Mouse (Mus musculus) liver, embryonic 12.5 days (tissue): ENCODE results near the gene Fcrl5. TPM values are rescaled to one million over a fixed set of nuclear protein-coding genes. Genes with fewer than 3 reads are reported as not detected.
"Not testable (repeated sequence)": the region's sequence is repeated elsewhere in the genome, so short reads cannot be mapped to it uniquely, and the experiment has no call there.

Experiments used
- ATAC-seq: fragments of 200-750 bp; cut with Nextera tagmentation; 2 replicates; pipeline ENCODE4 v1.8.0; 2017; ENCODE audit warnings: moderate number of reproducible peaks, mild to moderate bottlenecking, moderate library complexity
- H3K27ac ChIP-seq: fragments of 300-500 bp; sonication (generic); 2 replicates; pipeline ENCODE4 v1.5.1; 2016; ENCODE audit warnings: mild to moderate bottlenecking
- H3K27me3 ChIP-seq: fragments of 300-500 bp; sonication (generic); replicated peaks from 2 replicates; pipeline ENCODE4 v1.6.1; 2016; ENCODE audit warnings: mild to moderate bottlenecking, moderate library complexity
- H3K36me3 ChIP-seq: fragments of 300-500 bp; sonication (generic); 2 replicates; pipeline ENCODE4 v1.6.1; 2016; ENCODE audit warnings: mild to moderate bottlenecking, moderate library complexity
- H3K4me1 ChIP-seq: fragments of 300-500 bp; sonication (generic); 2 replicates; pipeline ENCODE4 v1.6.1; 2016
- H3K4me2 ChIP-seq: fragments of 300-500 bp; sonication (generic); 2 replicates; pipeline ENCODE4 v1.6.1; 2016; ENCODE audit warnings: mild to moderate bottlenecking, moderate library complexity
- H3K4me3 ChIP-seq: fragments of 300-500 bp; sonication (generic); 2 replicates; pipeline ENCODE4 v1.5.1; 2016; ENCODE audit warnings: mild to moderate bottlenecking, moderate library complexity
- H3K9ac ChIP-seq: fragments of 300-500 bp; sonication (generic); 2 replicates; pipeline ENCODE4 v1.6.1; 2016; ENCODE audit warnings: mild to moderate bottlenecking, moderate library complexity
- H3K9me3 ChIP-seq: fragments of 300-500 bp; sonication (generic); replicated peaks from 2 replicates; pipeline ENCODE4 v1.6.1; 2016; ENCODE audit warnings: mild to moderate bottlenecking, moderate library complexity
- WGBS: fragments of 180-500 bp; shearing (Covaris S2); methylation state at CpG from one replicate; pipeline ENCODE4 v1.1.7; 2016; ENCODE audit not compliant: insufficient replicate concordance; 5-methylcytosine and 5-hydroxymethylcytosine counted together
- polyA plus RNA-seq: library from polyadenylated mRNA; unstranded; fragments of >200 nt; fragmentation: Nextera tagmentation; extraction: Ambion mirVana; gene quantifications from 2 replicates; pipeline ENCODE4 v1.2.1, GENCODE M21; 2016

The Fcrl5 gene
- polyA plus RNA-seq, 1 experiment from 2014 or later, result not detected

- no peak overlapping the region for H3K4me2 ChIP-seq
- H3K4me1 ChIP-seq, result no peaks in the 10 kb centered on the region
- H3K36me3 ChIP-seq, result no peaks in the 10 kb centered on the region
- no peak for ATAC-seq
- no peak overlapping the region for H3K9ac ChIP-seq
- H3K27ac ChIP-seq, result no peak overlapping the region
- no peak overlapping the region for H3K4me3 ChIP-seq
- H3K27me3 ChIP-seq, result no peaks in the 10 kb centered on the region
- WGBS, result 52% methylated on average over 6 of the region's 6 CpGs
- no peaks in the 10 kb centered on the region for H3K9me3 ChIP-seq
Measured at GRCm38 (mm10) chr3:87443968-87444367, 8.4 kb downstream of the Fcrl5 start.

GRCm38 (mm10) chr3:87465454-87465853 lies 29.9 kb downstream of the Fcrl5 start:
- Histone ChIP-seq H3K9me3 (no peaks in the 10 kb centered on the region), H3K27ac (no peak overlapping the region), H3K9ac (no peak overlapping the region), H3K27me3 (no peaks in the 10 kb centered on the region), H3K4me1 (no peaks in the 10 kb centered on the region), H3K4me2 (no peak overlapping the region), H3K36me3 (no peaks in the 10 kb centered on the region), H3K4me3 (no peak overlapping the region)
- 46% methylated on average over 3 of the region's 3 CpGs for WGBS
- ATAC-seq, result no peak

GRCm38 (mm10) chr3:87467011-87467410 lies 31.4 kb downstream of the Fcrl5 start:
- H3K4me1 ChIP-seq, result no peaks in the 10 kb centered on the region
- H3K4me2 ChIP-seq, result no peak overlapping the region
- no peak overlapping the region for H3K4me3 ChIP-seq
- H3K9me3 ChIP-seq, result no peaks in the 10 kb centered on the region
- no peak for ATAC-seq
- no peak overlapping the region for H3K9ac ChIP-seq
- no peaks in the 10 kb centered on the region for H3K27me3 ChIP-seq
- 53% methylated on average over 6 of the region's 6 CpGs for WGBS
- H3K36me3 ChIP-seq, result no peaks in the 10 kb centered on the region
- no peak overlapping the region for H3K27ac ChIP-seq

GRCm38 (mm10) chr3:87467416-87467815 lies 31.8 kb downstream of the Fcrl5 start:
- Histone ChIP-seq H3K4me2 (no peak overlapping the region), H3K27ac (no peak overlapping the region), H3K9me3 (no peaks in the 10 kb centered on the region), H3K36me3 (no peaks in the 10 kb centered on the region), H3K4me1 (no peaks in the 10 kb centered on the region), H3K27me3 (no peaks in the 10 kb centered on the region), H3K4me3 (no peak overlapping the region), H3K9ac (no peak overlapping the region)
- ATAC-seq, result no peak
- WGBS, result 73% methylated on average over 9 of the region's 9 CpGs

GRCm38 (mm10) chr3:87477948-87478347 lies 42.4 kb downstream of the Fcrl5 start:
- WGBS, result 63% methylated on average over 3 of the region's 3 CpGs
- not testable (repeated sequence) for H3K9me3 ChIP-seq, H3K27ac ChIP-seq, H3K4me3 ChIP-seq, H3K9ac ChIP-seq, ATAC-seq, H3K27me3 ChIP-seq, H3K4me1 ChIP-seq, H3K4me2 ChIP-seq, H3K36me3 ChIP-seq

GRCm38 (mm10) chr3:87478596-87478995 lies 43.0 kb downstream of the Fcrl5 start:
- not testable (repeated sequence) for H3K27ac ChIP-seq, H3K4me2 ChIP-seq, ATAC-seq, H3K4me1 ChIP-seq, H3K9me3 ChIP-seq, H3K36me3 ChIP-seq, H3K27me3 ChIP-seq, H3K9ac ChIP-seq, H3K4me3 ChIP-seq
- 65% methylated on average over 6 of the region's 6 CpGs for WGBS

- H3K4me3 ChIP-seq, H3K4me1 ChIP-seq, H3K27ac ChIP-seq, H3K36me3 ChIP-seq, H3K9ac ChIP-seq, H3K27me3 ChIP-seq, H3K9me3 ChIP-seq, H3K4me2 ChIP-seq, ATAC-seq: not testable (repeated sequence)
Measured at GRCm38 (mm10) chr3:87479230-87479629, 43.7 kb downstream of the Fcrl5 start.

- 80% methylated on average over 4 of the region's 4 CpGs for WGBS
- ATAC-seq, result no peak
- no peak overlapping the region for H3K27ac ChIP-seq
Measured at GRCm38 (mm10) chr3:87487392-87487791, 51.8 kb downstream of the Fcrl5 start.

GRCm38 (mm10) chr3:87487911-87488310 lies 52.3 kb downstream of the Fcrl5 start:
- Histone ChIP-seq H3K27ac (no peak overlapping the region), H3K4me3 (no peak overlapping the region), H3K4me1 (no peaks in the 10 kb centered on the region), H3K9me3 (no peaks in the 10 kb centered on the region), H3K4me2 (no peak overlapping the region), H3K36me3 (no peaks in the 10 kb centered on the region), H3K27me3 (no peaks in the 10 kb centered on the region), H3K9ac (no peak overlapping the region)
- ATAC-seq, result no peak
- 65% methylated on average over 2 of the region's 2 CpGs for WGBS

More at GRCm38 (mm10) chr3:87487392-87487791, 51.8 kb downstream of the Fcrl5 start:
- H3K4me3 ChIP-seq, result no peak overlapping the region
- no peaks in the 10 kb centered on the region for H3K9me3 ChIP-seq
- no peak overlapping the region for H3K9ac ChIP-seq
- H3K4me2 ChIP-seq, result no peak overlapping the region
- H3K4me1 ChIP-seq, result no peaks in the 10 kb centered on the region
- no peaks in the 10 kb centered on the region for H3K27me3 ChIP-seq
- H3K36me3 ChIP-seq, result no peaks in the 10 kb centered on the region

- Histone ChIP-seq H3K4me2 (no peak overlapping the region), H3K9ac (no peak overlapping the region), H3K4me3 (no peak overlapping the region), H3K36me3 (no peaks in the 10 kb centered on the region), H3K4me1 (no peaks in the 10 kb centered on the region), H3K27me3 (peaks cover 13% of the 10 kb centered on the region; the same call in 1 of the 2 replicates), H3K27ac (no peak overlapping the region), H3K9me3 (no peaks in the 10 kb centered on the region)
- WGBS, result 77% methylated on average over 9 of the region's 9 CpGs
- no peak for ATAC-seq
Measured at GRCm38 (mm10) chr3:87498266-87498665, 62.7 kb downstream of the Fcrl5 start.

GRCm38 (mm10) chr3:87499072-87499471 lies 63.5 kb downstream of the Fcrl5 start:
- Histone ChIP-seq H3K4me3 (no peak overlapping the region), H3K27ac (no peak overlapping the region), H3K4me1 (no peaks in the 10 kb centered on the region), H3K4me2 (no peak overlapping the region), H3K36me3 (no peaks in the 10 kb centered on the region), H3K9me3 (no peaks in the 10 kb centered on the region), H3K9ac (no peak overlapping the region), H3K27me3 (peaks cover 13% of the 10 kb centered on the region; the same call in 1 of the 2 replicates)
- no peak for ATAC-seq
- WGBS, result 9% methylated on average over 3 of the region's 3 CpGs

- 50% methylated on average over 24 of the region's 24 CpGs for WGBS
- H3K4me2 ChIP-seq, result no peak overlapping the region
Measured at GRCm38 (mm10) chr3:87500088-87501055, 64.8 kb downstream of the Fcrl5 start.

More at GRCm38 (mm10) chr3:87500088-87501055, 64.8 kb downstream of the Fcrl5 start:
- Histone ChIP-seq H3K9me3 (no peaks in the 10 kb centered on the region), H3K9ac (no peak overlapping the region), H3K4me1 (no peaks in the 10 kb centered on the region), H3K27ac (no peak overlapping the region), H3K4me3 (no peak overlapping the region), H3K27me3 (peaks cover 13% of the 10 kb centered on the region; the same call in 1 of the 2 replicates), H3K36me3 (no peaks in the 10 kb centered on the region)
- ATAC-seq, result no peak
